Mouse (Mus musculus): ENCODE data around the gene Atp2b2. TPM values are rescaled to one million over a fixed set of nuclear protein-coding genes. Genes with fewer than 3 reads are reported as not detected.

Atp2b2 gene
- polyA plus RNA-seq, 2 experiments: 0.55 to 0.91 TPM

GRCm38 (mm10) chr6:113785658-113786057 lies 256.8 kb downstream of the Atp2b2 start:
- ATAC-seq (ENCODE audit: insufficient read depth): no peak
- Histone ChIP-seq H3K9ac (replicated peaks) (no peak overlapping the region), H3K4me3 (ENCODE audit: insufficient read depth in 1 of 2, low read depth in 2 of 2, low read length in 2 of 2) (no peak overlapping the region), H3K27me3 (ENCODE audit: control insufficient read depth, insufficient read depth, low read length) (no peaks in the 10 kb centered on the region), H3K4me1 (replicated peaks; ENCODE audit: control insufficient read depth in 2 of 2, insufficient read depth in 2 of 2, low read length in 1 of 2) (no peaks in the 10 kb centered on the region), H3K36me3 (replicated peaks; ENCODE audit: control insufficient read depth, insufficient read depth, low read depth) (no peaks in the 10 kb centered on the region), H3K27ac (no peak overlapping the region), H3K9me3 (ENCODE audit: control insufficient read depth, low read length) (no peaks in the 10 kb centered on the region), H3K4me2 (ENCODE audit: low read depth) (no peak overlapping the region)
- 39% methylated on average over 7 of the region's 7 CpGs for WGBS (ENCODE audit: insufficient replicate concordance)
- no peak for TF ChIP-seq EP300 (IDR thresholded peaks at IDR 0.05; ENCODE audit: low read depth)
- no peak for TF ChIP-seq CTCF (IDR thresholded peaks at IDR 0.05; ENCODE audit: low read depth)
- no peak for DNase-seq (ENCODE audit: low read depth in 3 of 3, low spot score in 3 of 3)

GRCm38 (mm10) chr6:113778229-113778753 lies 264.1 kb downstream of the Atp2b2 start:
- Histone ChIP-seq H3K4me1 (replicated peaks; ENCODE audit: control insufficient read depth in 2 of 2, insufficient read depth in 2 of 2, low read length in 1 of 2) (no peaks in the 10 kb centered on the region), H3K27me3 (ENCODE audit: control insufficient read depth, insufficient read depth, low read length) (no peaks in the 10 kb centered on the region), H3K4me2 (ENCODE audit: low read depth) (no peak overlapping the region), H3K9me3 (ENCODE audit: control insufficient read depth, low read length) (no peaks in the 10 kb centered on the region), H3K27ac (no peak overlapping the region), H3K36me3 (replicated peaks; ENCODE audit: control insufficient read depth, insufficient read depth, low read depth) (no peaks in the 10 kb centered on the region), H3K4me3 (ENCODE audit: insufficient read depth in 1 of 2, low read depth in 2 of 2, low read length in 2 of 2) (no peak overlapping the region), H3K9ac (replicated peaks) (no peak overlapping the region)
- ATAC-seq (ENCODE audit: insufficient read depth) (no peak), DNase-seq (ENCODE audit: low read depth in 3 of 3, low spot score in 3 of 3) (no peak)
- 49% methylated on average over 7 of the region's 7 CpGs for WGBS (ENCODE audit: insufficient replicate concordance)
- TF ChIP-seq EP300 (IDR thresholded peaks at IDR 0.05; ENCODE audit: low read depth) (no peak), CTCF (IDR thresholded peaks at IDR 0.05; ENCODE audit: low read depth) (no peak)

- Histone ChIP-seq H3K9ac (replicated peaks) (no peak overlapping the region), H3K27me3 (ENCODE audit: control insufficient read depth, insufficient read depth, low read length) (no peaks in the 10 kb centered on the region), H3K36me3 (replicated peaks; ENCODE audit: control insufficient read depth, insufficient read depth, low read depth) (no peaks in the 10 kb centered on the region), H3K27ac (no peak overlapping the region), H3K4me2 (ENCODE audit: low read depth) (no peak overlapping the region), H3K4me1 (replicated peaks; ENCODE audit: control insufficient read depth in 2 of 2, insufficient read depth in 2 of 2, low read length in 1 of 2) (no peaks in the 10 kb centered on the region), H3K4me3 (ENCODE audit: insufficient read depth in 1 of 2, low read depth in 2 of 2, low read length in 2 of 2) (no peak overlapping the region), H3K9me3 (ENCODE audit: control insufficient read depth, low read length) (no peaks in the 10 kb centered on the region)
- no peak for ATAC-seq (ENCODE audit: insufficient read depth)
- DNase-seq (ENCODE audit: low read depth in 3 of 3, low spot score in 3 of 3): no peak
- TF ChIP-seq CTCF (IDR thresholded peaks at IDR 0.05; ENCODE audit: low read depth) (no peak), EP300 (IDR thresholded peaks at IDR 0.05; ENCODE audit: low read depth) (no peak)
- WGBS (ENCODE audit: insufficient replicate concordance): 44% methylated on average over 11 of the region's 11 CpGs
Measured at GRCm38 (mm10) chr6:113768804-113769203, 273.6 kb downstream of the Atp2b2 start.

DNA sequence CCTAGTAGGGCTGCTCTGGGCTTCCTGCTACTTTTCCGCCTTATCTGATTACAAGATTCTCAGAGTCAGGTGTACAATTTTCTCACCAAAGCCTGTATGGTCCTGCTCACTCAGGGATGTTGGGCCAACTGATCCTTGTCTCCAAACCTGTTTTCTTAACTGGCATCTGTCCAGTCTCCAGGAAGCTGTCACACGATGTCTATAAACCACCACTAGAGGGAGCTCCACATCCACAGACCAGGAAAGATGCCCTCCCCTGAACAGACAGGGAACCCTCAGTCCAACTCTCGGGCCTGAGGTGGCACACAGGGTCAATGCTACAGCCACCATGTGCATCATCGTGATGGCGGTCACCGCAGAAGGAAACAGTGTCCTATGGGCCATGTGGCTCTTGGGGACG lies 280.8 kb downstream of the Atp2b2 start:
- no peak overlapping the region for H3K4me2 ChIP-seq (ENCODE audit: low read depth)
- H3K4me1 ChIP-seq (replicated peaks; ENCODE audit: control insufficient read depth in 2 of 2, insufficient read depth in 2 of 2, low read length in 1 of 2): no peaks in the 10 kb centered on the region
- WGBS (ENCODE audit: insufficient replicate concordance): 22% methylated on average over 7 of the region's 7 CpGs
- no peak for TF ChIP-seq EP300 (IDR thresholded peaks at IDR 0.05; ENCODE audit: low read depth)
- peak; percentile 94 for TF ChIP-seq CTCF (IDR thresholded peaks at IDR 0.05; ENCODE audit: low read depth)
- no peaks in the 10 kb centered on the region for H3K36me3 ChIP-seq (replicated peaks; ENCODE audit: control insufficient read depth, insufficient read depth, low read depth)
- no peak overlapping the region for H3K27ac ChIP-seq
- H3K9me3 ChIP-seq (ENCODE audit: control insufficient read depth, low read length): no peaks in the 10 kb centered on the region
- no peak for ATAC-seq (ENCODE audit: insufficient read depth)
- no peak overlapping the region for H3K9ac ChIP-seq (replicated peaks)
- peak; percentile 35 to 42 (median 37) for DNase-seq (ENCODE audit: low read depth in 3 of 3, low spot score in 3 of 3)
- H3K27me3 ChIP-seq (ENCODE audit: control insufficient read depth, insufficient read depth, low read length): no peaks in the 10 kb centered on the region
- H3K4me3 ChIP-seq (ENCODE audit: insufficient read depth in 1 of 2, low read depth in 2 of 2, low read length in 2 of 2): no peak overlapping the region

DNA sequence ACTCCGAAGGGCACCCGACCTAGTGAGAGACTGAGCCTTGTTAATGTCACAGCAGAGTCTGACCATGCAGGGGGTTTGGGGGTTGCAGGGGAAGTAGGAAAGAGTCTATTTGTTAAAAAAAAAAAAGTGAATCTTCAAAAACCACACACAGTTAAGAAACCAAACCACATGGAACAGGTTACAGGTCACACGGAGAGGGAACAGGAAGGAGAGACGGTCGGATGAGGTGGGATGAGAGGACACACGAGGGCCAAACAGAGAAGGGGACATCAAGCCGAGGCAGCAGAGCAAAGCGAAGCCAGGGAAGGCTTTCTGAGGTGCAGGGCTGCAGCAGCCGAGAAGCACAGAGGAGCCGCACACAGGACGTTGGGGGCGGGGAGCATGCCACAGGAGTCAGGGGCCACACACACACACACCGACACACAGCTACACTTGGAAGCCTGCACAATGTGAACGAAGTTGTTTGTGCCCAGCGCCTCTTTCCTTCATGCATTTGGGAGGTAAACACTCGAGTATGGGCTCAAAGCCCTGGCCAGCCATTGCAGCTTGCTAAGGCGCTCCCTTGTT lies 293.2 kb downstream of the Atp2b2 start:
- DNase-seq (ENCODE audit: low read depth in 3 of 3, low spot score in 3 of 3) (no peak), ATAC-seq (ENCODE audit: insufficient read depth) (no peak)
- Histone ChIP-seq H3K27ac (no peak overlapping the region), H3K4me2 (ENCODE audit: low read depth) (no peak overlapping the region), H3K27me3 (ENCODE audit: control insufficient read depth, insufficient read depth, low read length) (no peaks in the 10 kb centered on the region; the same call in 1 of the 2 replicates), H3K36me3 (replicated peaks; ENCODE audit: control insufficient read depth, insufficient read depth, low read depth) (no peaks in the 10 kb centered on the region), H3K4me3 (ENCODE audit: insufficient read depth in 1 of 2, low read depth in 2 of 2, low read length in 2 of 2) (no peak overlapping the region), H3K9ac (replicated peaks) (no peak overlapping the region), H3K4me1 (replicated peaks; ENCODE audit: control insufficient read depth in 2 of 2, insufficient read depth in 2 of 2, low read length in 1 of 2) (no peaks in the 10 kb centered on the region), H3K9me3 (ENCODE audit: control insufficient read depth, low read length) (no peaks in the 10 kb centered on the region)
- WGBS (ENCODE audit: insufficient replicate concordance): 36% methylated on average over 17 of the region's 17 CpGs
- no peak for TF ChIP-seq CTCF (IDR thresholded peaks at IDR 0.05; ENCODE audit: low read depth)
- TF ChIP-seq EP300 (IDR thresholded peaks at IDR 0.05; ENCODE audit: low read depth): no peak

Measured in liver, embryonic 14.5 days (tissue).